Mouse (Mus musculus) large intestine, adult 2 months (tissue): ENCODE data around the gene Vav2. TPM values are rescaled to one million over a fixed set of nuclear protein-coding genes. Genes with fewer than 3 reads are reported as not detected.

ENCODE experiments used
- DNase-seq: peaks from one replicate; pipeline ENCODE4 v3.0.0-alpha.2; 2012; ENCODE audit warnings: low read depth, low spot score
- WGBS: fragments of 180-500 bp; shearing (Covaris S2); methylation state at CpG from one replicate; pipeline ENCODE4 v1.1.7; 2018; 5-methylcytosine and 5-hydroxymethylcytosine counted together
- polyA plus RNA-seq: library from polyadenylated mRNA; depleted of rRNA; stranded (reverse); fragments of >200 nt; gene quantifications from 2 replicates; pipeline ENCODE4 v1.2.3, GENCODE M21; 2012

Vav2 gene
- polyA plus RNA-seq, 1 experiment = 24.0 TPM

GRCm38 (mm10) chr2:27412245-27412800 lies 14.5 kb downstream of the Vav2 start:
- 22% methylated on average over 7 of the region's 7 CpGs for WGBS
- no peak for DNase-seq

DNA sequence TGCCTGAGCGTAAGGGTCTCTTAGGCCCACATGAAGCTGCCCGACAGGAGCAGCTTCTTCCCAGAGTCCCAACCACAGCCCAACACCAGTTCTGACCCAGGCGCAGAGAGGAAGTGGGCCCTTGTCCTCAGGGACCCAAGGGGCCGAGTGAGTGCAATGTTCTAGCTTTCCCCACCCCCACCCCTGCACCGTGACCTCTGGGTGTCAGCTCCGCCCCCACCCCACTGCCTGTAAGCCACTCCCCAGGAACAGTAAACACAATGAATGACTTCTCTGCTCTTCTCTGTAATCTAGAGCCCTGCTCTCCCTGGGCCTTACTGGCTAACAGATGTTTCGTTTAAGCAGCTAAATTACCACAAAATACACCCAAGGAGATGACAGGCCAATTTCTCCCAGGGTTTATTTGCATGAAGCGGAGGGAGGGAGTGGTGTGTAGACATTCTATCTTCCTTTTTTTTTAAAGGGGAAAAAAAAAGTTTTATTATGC lies 15.1 kb downstream of the Vav2 start:
- DNase-seq = no peak
- 27% methylated on average over 8 of the region's 8 CpGs for whole genome bisulfite sequencing

DNA sequence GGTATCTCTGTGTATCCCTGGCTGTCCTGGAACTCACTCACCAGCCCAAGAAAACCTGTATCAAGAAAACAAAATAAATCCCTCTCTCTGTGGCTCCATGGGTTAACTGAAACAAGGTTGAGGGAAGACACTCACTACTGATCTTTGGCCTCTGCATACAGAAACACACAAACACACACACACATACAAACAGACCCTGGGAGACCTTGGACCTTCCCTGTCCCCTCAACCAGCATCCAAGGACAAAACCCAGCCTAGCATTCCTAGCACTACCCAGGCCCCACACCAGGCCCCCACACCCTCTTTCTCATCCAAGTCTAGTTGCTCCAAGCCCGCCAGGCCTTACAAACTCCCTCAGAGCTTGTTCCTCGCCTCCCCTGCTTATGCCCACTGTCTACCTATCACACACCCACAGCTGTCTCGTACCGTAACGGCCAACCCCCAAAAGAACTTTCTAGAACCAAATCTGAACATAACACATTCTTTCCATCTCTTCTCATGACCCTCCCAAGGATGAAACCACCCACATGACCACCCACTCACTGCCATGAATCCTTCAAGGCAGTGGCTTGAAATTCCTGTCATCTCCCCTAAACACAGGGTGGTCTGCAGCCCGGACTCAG lies 16.2 kb downstream of the Vav2 start:
- no peak for DNase-seq
- 85% methylated on average over 6 of the region's 6 CpGs for WGBS

DNA sequence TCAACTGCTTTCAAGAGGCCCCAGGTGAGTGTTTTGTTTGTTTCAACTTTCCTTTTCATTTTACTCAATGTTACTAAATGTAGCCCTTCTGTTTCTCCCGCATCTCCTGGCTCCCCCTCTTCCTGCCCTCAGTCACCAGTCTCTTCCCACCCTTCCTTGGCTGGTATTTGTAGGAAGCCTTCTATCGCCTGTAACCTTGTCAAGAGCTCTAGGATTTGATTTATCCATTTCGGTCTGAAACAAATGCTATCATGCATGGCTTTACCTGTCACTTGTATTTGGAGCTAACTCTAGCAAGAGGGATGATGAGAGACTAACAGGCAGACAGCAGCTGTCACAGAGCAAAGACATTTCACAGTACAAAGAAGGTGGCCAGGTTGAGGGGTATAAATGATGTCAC lies 18.6 kb downstream of the Vav2 start:
- DNase-seq = no peak
- WGBS = 73% methylated on average over 3 of the region's 3 CpGs

DNA sequence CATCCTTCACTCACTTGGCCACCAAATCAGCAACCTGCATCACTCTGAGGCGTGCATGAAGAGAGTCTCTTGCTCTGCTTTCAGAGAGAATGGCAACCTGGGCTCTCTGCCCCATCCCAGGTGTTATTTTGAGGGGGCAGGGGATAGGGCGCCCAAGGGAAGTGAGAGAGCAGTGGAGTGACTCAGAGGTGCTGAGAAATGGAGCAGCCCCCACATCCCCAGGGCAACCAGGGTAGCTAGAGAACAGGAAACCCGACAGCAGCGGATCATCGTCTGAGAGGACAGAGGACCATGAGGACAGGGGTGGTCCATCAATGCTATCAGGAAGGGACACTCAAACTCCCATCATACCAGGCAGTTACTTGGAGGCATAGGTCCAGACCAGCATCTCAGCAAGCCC lies 19.9 kb downstream of the Vav2 start:
- DNase-seq = no peak
- WGBS = 85% methylated on average over 5 of the region's 5 CpGs

DNA sequence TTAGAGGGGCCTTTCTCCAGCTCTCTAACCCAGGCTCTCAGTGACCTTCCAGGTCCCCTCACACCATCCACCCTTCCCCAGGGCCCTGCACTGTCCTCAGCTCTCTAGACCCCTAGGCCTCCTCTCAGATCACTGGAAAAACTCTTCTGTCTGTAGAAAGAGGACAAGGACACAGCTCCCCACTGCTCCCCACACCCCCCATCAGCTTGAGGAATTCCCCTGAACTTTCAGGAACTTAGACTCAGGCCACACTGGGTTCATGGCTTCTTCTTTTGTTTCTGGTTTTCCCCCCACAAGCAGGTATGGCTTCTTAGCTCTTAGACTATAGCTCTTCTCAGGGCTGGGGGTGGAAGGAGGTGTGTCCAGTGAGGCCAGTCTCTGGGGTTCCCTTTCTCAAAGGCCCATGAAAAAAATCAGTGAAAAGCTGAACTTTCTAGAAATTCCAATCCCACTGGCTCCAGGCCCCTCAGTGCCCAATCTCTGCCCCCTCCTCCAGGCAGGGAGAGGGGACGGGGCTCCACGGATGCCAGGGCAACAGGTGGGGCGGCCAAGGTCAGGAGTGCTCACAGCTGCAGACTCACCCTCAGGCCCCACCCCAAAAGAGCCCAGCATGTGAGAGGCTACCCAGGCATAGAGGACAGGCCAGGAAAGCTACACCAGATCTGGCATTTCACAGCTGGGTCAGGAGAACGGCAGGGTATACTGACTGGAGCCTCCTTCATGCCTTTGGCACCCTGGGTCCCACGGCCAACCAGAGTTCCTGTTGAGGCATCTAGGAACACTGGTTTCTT lies 21.5 kb downstream of the Vav2 start:
- no peak for DNase-seq
- whole genome bisulfite sequencing = 62% methylated on average over 5 of the region's 5 CpGs

- no peak for DNase-seq
- 46% methylated on average over 6 of the region's 6 CpGs for WGBS
Measured at GRCm38 (mm10) chr2:27404375-27405093, 22.3 kb downstream of the Vav2 start.

- 76% methylated on average over 2 of the region's 2 CpGs for WGBS
- DNase-seq = no peak
Measured at GRCm38 (mm10) chr2:27401544-27401943, 25.3 kb downstream of the Vav2 start.

- 98% methylated on average over 2 of the region's 2 CpGs for WGBS
- DNase-seq = no peak
Measured at GRCm38 (mm10) chr2:27400083-27400482, 26.8 kb downstream of the Vav2 start.

GRCm38 (mm10) chr2:27396656-27397440 lies 30.0 kb downstream of the Vav2 start:
- DNase-seq = no peak
- WGBS = 81% methylated on average over 17 of the region's 17 CpGs

DNA sequence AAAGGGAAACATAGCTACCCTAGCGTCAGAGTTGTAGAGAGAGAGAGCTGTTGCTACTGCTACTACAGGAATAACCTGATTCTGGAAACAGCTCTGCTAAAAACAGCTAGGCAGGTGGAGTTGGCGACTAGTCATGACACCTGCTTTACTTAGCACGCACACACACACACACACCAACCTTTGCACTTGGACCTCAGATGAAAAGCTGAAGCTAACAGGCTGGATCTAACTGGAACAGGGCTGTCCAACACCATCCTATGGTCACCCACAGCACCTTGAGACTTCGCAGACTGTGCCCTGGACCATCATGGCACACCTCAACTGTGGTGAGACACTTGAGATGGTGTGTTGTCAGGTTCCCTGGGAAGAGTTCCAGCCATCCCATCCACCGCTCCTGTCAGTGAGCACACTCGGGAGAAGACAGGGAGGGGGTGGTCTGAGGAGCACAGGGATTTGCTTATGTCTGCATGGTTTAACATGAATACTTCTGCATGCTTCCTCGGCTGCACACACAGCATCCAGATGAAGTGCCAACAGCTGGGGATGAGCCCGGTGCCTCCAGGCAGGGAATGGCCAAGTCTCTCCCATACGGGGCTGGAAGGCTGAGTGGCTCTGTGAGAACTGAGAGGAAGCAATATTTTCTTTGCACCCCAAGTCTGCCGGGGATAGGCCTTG lies 32.5 kb downstream of the Vav2 start:
- DNase-seq = no peak
- 64% methylated on average over 10 of the region's 10 CpGs for WGBS

DNA sequence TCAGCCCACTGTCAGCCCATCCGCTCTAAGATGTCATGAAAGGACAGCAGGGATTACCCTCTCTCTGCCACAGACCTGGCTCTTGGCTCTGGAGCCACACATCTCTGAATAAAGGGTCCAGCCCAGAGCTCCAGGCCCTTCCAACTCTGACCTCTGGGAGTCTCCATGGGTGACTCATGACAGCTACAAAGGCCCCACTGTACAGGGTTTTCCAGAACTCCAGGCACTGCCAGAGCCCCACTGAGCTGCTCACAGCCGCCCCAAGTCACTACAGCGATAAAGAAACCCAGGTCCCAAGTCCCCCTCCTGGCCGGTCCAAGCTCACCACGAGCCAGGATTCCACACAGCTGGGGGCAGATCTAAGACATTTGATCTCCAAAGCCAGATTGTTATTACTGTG lies 34.6 kb downstream of the Vav2 start:
- WGBS = 70% methylated on average over 5 of the region's 5 CpGs
- no peak for DNase-seq

GRCm38 (mm10) chr2:27390775-27391174 lies 36.1 kb downstream of the Vav2 start:
- DNase-seq = no peak
- whole genome bisulfite sequencing = 68% methylated on average over 4 of the region's 4 CpGs

DNA sequence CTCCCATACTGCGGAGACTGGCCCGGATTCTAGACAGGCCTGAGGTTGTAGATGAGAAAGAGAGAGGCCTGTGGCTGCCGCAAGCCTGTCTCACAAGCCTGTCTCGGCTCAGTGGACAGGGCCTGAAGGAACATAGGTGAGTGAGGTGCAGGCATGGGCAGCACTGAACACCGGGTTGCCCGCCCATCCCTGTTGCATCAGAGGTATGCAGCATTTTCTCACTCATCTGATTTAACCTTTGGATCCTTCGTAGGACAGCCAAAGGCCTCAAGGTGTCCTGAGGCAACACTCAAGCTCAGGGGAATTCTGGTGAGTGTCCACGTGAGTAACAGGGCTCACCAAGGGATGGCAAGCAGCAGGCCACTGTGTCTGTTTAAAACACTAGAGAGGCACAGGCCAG lies 36.5 kb downstream of the Vav2 start:
- DNase-seq = no peak
- WGBS = 67% methylated on average over 8 of the region's 8 CpGs

- DNase-seq = no peak
- WGBS = 59% methylated on average over 14 of the region's 14 CpGs
Measured at GRCm38 (mm10) chr2:27389272-27390162, 37.3 kb downstream of the Vav2 start.

GRCm38 (mm10) chr2:27387209-27387608 lies 39.6 kb downstream of the Vav2 start:
- 95% methylated on average over 1 of the region's 1 CpGs for WGBS
- DNase-seq = no peak

GRCm38 (mm10) chr2:27381698-27382097 lies 45.1 kb downstream of the Vav2 start:
- 61% methylated on average over 4 of the region's 4 CpGs for WGBS
- DNase-seq = no peak

DNA sequence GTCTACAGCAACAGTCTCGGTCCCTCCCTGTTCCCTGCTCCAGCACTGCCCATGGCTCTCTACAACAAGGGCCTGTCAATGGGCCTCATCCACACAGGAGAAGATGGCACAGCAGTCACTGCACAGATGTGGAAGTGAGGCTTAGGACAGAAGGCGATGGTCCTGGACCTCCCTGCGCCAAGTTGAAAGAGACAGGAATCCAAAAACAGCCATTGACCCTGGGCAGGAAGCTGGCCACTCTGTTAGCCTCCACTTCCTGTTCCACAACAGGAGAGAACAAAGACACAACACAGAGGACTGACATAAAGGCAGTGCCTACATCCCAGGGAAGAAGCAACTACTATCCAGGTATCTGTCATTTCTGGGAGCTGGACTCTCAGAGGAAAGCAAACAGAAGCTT lies 45.6 kb downstream of the Vav2 start:
- DNase-seq = no peak
- 96% methylated on average over 3 of the region's 3 CpGs for WGBS
